Mouse (Mus musculus): ENCODE results near the gene Triap1.
"Not testable (repeated sequence)": the region's sequence is repeated elsewhere in the genome, so short reads cannot be mapped to it uniquely, and the experiment has no call there.

Gene Triap1

DNA sequence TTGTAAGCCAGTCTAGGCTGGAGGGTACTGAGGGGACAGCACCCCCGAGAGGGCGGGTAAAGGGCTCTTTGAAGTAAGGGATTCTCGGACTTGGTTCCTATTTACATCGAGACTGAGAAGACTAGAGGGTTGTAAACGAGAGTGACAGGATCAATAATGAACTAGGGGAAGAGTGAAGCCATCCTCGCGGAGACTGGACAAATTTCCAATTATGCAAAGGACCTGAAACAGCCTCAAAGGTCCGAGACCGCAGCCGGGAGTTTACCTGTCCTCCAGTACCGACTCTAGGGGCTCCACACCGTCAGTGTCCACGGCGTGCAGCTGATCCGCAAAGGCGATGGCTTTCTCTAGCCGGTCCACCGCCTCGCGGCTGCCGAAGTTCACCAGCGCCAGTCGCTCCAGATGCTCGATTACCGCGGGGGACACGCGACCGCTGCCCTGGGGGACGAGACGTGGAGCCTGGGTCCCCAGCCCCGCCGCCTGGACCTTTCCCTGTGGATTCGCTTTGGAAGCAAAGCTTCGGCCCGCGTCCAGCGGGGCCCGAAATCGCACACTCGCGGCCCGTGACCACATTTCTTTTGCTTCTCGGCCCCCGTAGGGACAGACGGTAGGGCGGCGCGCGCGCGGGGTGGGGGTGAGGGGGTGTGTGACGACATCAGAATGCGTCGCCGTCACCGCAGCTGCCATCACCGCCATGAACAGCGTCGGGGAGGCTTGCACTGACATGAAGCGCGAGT lies at the start of gene Triap1, which contains the start of gene Gatc:
Triap1 (plus strand) TSS at position 649 of the 737 bp plus-strand sequence.
Gatc (minus strand) TSS at position 602 of the 737 bp plus-strand sequence.
- peak; percentile 78 to 85 for DNase-seq

DNA sequence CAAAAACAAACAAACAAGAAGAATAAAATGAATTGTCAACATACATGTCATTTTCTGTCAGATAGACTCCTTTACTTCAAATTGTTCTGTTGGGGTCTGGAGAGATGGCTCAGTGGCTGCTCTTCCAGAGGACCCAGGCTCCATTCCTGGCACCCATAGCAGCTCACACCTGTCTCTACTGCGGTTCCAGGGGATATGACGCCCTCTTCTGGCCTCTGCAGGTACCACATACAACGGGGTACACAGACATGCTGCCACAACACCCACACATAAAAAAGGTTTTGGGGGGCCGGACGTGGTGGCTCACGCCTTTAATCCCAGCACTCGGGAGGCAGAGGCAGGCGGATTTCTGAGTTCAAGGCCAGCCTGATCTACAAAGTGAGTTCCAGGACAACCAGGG lies 46.9 kb upstream of the Triap1 start:
- DNase-seq: no peak

DNA sequence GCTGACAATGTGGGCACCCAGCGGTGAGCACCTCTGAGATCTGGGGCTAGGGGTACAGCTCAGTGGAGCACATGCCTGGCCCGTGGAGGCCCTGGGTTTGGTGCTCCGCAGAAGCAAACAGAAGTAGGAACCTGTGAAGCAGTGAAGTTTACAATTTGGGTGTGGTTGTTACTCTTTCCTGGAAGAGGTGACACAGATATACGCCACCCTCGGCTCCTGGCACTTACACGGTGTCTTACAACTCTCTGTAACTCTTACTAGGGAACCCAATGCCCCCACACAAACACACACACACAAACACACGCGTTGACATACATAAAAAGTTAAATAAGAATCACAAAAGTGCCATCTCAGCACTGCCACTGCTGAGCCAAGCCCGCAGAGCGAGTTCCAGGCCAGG lies 44.7 kb upstream of the Triap1 start:
- DNase-seq: no peak

DNA sequence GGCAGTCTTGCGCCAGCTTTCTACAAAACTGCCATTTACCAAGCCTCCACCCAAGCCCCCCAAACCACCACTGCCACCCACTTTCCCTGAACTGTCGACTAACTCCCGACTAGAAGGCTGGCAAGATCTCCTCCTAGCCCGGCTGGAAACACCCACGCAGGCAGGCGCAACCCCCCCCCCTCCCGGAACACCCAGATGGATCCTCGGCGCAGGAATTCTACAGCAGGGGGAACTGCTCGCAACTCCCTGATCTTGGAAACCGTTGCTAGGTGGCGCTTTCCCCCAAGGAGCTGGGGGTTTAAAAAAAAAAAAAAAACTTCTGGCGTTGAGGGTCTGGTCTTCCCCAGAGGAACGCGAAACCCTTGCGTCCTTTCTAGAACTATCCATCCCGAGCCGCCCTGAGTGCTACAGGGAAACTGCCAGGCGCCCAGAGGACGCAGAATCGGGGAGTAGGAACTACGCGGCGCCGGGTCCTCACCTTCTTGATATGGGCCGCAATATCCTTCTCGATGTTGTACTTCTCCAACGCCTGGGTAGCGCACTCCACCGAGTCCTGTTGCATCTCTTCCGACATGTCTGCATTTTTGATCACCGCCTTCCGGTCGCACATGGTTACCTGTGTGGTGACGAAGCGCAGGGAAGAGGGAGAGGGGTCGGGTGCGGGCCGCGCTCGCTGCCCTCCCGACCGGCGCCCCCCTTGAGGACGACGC lies 40.8 kb upstream of the Triap1 start:
- peak; percentile 33 to 55 for DNase-seq

DNA sequence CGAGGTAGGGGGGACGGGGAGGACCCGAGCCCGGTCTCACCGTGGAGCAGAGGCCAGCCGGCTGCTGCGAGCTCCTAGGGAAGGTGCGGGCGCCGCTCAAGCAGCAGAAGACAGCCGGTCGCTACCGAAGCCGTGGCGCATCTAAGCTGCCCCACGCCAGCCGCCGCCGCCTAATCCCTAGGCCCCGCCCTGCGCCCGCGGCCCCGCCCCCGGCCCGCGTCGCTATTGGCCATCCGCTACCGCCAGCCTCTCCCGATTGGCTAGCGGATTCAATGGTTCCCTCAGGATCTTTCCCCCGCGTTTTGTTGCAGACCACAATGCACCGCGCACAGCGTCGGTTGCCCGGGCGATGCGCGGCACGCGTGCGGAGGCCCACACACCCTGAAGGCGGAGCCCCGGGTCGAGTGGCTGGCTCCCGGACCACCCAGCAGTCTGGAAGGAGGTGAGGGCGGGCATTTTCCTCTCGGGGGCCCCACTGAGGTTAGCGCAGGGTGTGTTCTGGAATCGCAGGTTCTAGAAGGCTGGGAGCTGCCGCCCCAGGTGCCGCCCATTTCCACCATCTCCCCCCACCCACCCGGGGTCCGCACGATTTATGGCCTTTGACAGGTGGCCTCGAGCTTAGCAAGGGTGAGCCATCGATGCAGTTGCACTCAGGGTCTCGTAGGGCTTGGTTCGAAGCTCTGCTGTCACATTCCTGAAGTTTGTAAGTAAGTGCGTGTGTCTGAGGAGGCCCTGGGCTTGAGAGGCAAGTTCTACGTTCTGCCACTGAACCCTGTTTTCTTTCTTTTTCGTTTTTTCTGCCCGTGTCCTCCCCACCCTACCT lies 40.0 kb upstream of the Triap1 start, which contains the start of gene Dynll1:
Dynll1 (minus strand) TSS at position 208 of the 823 bp plus-strand sequence.
- peak; percentile 98 to 99 for DNase-seq

DNA sequence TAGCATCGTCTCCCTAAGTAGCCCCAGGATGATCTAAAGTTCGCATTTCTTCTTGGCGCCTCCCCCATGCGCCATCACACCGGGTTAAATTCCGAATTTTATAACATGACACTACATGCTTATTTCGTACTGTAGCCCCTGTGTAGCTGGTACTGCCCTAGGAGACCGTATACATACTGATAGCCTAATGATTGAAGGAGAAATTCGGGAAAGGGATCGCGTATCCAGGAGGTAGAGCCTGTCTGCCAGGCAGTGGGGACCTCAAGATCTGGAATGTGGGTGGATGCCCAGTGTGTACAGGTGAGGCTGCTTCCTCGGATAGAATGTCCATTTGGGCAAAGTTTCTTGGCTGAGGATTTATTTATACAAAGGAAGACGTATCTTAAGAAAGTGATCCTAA lies 39.4 kb upstream of the Triap1 start:
- DNase-seq: peak in 1 of 2 experiments; percentile 19

DNA sequence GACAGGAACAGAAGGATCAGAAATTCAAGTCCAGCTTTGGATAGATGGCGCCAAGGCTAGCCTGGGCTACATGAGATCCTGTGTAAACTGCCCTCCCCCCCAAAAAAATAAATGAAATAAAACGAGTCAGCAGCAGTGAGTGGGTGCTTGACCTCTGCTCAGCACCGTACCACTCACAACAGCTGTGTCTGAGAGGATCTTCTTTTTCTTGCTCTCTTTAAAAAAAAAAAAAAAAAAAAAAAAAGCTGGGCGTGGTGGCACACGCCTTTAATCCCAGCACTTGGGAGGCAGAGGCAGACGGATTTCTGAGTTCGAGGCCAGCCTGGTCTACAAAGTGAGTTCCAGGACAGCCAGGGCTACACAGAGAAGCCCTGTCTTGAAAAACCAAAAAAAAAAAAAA lies 38.8 kb upstream of the Triap1 start:
- not testable (repeated sequence) for DNase-seq

DNA sequence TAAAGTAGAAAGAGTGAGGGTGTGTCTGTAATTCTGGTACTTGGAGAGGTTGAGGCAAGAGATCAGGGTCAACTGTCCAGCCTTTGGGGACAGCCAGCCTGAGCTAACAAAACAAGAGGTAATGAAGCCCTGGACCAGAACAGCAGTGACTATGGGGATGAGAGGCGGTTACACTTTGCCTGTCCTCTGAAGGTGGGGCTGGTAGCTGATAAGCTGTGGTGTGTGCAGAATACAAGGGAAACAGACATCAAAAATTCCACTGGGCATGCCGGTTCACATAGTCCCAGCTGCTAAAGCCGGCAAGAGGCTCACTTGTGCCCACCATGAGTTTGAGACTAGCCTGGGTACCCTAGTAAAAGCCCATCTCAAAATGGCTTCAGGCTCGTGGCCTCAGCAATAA lies 28.7 kb upstream of the Triap1 start:
- DNase-seq: no peak

DNA sequence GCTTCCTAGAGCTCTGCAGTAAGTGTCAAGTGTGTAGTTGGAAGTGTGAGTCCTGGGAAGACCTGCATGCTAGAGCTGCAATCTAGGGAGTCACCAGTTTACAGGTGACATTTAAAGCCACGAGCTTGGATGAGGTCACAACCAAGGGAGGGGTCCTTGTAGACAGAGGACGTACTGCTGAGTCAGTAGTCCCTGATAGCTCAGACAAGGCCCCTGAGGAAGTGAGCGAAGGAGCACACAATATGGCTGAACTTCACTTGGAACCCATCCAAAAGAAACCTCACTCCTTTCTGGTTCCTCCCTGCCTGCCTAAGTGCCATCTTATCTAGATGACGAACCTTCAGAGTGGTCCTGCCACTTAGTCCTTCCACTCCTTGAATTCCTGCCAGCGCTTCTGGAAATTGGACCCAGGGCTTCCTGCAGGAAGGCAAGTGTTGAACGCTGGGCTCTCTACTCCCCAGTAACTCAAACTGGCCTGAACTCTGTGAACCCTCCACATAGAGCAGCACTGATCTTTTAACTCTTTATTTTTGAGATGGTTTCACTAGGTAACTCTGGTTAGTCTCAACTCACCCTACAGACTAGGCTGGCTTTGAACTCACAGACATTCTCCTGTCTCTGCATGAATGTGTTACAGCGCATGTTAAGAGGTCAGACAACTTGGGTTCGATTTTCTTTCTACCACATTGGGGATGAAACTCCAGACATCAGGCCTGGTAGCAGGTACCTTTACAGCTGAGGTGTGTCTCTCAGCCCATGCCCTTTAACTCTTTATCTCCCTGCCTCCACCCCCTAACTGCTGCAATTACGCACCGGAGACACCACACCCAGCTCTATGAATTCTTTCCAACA lies 28.0 kb upstream of the Triap1 start:
- no peak for DNase-seq

DNA sequence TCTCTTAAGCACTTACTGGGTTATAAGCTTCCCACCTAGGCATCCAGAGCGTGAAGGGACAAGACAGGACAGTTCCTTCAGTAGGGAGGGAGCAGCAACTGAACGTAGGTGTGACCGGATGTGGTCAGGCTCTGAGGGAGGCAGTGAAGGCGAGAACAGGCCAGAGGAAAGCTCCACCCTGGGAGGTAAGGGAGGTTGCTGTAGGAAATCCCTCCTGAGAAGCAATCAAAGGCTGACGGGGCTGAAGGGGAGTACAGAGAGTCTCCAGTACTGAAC lies 27.4 kb upstream of the Triap1 start:
- DNase-seq: no peak

DNA sequence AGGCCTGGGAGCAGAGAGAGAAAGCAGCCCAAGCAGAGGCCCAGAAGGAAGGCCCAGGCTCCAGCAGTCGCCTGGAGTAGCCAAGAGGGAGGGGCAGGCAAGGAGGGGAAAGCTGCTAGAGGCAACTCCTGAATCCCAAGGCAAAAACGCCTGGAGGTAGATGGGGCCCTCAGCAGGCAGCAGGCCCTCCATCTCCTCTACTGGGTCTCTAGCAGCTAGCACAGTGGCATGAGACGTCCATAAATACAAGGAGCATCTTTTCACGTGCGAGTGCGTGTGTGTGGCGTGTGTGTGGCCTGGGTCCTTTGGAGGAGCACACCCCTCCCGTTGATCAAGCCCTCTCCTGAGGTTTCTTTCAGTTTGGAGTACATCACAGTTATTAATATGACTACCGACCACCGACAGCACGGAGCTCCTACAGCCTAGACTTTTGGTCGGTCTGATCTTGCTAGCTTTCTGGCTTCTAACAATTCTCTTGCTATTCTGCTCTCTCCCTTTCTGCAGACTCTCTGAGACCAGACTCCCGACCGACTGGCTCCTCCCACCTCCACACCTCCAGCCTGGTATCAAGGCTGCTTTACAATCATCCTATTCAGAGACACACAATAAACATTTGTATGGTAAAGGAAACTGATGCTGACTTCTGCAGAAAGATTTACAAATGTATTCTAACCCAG lies 23.9 kb upstream of the Triap1 start:
- no peak for DNase-seq

DNA sequence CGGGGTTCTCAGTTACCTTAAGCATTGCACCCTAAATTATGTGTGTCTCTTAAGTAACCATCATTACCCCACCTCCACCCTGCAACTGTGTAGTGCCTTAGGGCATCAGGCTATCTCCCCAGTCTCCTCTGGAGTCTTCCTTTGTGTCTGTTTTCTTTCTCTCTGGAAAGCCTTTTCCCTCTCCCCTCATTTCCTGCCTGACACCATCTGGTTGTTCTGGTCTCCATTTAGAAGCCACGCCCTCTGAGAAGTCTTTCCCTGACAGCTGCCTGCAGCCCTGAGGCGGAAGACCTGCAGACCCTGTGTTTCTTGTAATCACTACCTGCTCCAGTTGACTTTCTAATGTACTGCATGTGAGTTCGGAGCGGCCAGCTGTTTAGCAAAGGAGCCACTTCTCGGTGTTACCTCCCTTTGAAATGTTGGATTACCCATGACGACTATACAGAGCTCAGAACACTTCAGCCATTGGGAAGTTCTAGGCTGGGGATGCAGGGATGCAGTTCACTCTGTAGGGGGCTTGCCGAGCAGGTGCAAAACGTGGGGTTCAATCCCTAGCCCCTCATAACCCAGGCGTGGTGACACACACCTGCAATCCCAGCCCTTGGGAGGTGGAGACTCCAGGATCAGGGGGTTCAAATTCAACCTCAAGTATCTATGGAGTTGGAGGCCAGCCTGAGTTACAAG lies 23.2 kb upstream of the Triap1 start:
- DNase-seq: no peak

DNA sequence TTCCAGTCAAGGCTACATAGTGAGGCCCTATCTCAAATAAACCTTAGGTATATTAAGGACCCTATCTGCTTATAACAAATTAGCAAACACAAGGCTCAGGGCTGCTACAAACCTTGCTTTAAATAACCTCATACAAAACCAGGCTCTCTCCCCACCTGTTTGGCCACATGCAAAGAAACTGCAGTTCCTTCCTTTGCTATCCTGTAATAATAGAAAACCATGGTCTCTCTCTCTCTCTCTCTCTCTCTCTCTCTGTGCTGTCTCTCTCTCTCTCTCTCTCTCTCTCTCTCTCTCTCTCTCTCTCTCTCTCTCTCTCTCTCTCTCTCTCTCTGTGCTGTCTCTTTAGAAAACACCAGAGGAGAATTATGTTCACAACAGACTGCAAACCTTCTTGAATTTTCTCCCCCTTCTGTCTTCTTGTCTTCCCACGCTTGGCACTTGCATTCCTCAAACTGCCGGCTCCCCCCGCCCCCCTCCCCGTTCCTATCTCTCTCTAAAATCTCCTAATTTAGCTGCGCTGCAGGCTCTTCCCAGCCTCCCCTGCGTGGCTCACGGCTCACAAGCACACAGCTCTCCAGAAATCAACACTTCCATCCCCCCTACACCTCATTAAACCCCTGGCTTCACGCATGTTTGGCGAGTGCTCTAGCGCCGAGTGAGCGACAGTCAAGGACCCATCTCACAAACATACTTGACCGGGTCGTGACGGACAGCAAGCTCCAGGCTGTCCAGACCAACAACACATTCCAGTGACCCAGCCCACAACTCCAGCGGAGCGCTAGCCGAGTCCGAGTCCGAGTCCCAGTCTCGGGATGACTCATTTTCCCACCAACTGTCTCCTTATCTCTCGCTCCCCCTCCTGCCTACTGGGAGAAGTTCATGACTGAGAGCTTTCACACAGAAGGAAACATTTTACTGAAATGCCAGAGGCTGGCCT lies 21.8 kb upstream of the Triap1 start:
- peak; percentile 51 to 53 for DNase-seq

DNA sequence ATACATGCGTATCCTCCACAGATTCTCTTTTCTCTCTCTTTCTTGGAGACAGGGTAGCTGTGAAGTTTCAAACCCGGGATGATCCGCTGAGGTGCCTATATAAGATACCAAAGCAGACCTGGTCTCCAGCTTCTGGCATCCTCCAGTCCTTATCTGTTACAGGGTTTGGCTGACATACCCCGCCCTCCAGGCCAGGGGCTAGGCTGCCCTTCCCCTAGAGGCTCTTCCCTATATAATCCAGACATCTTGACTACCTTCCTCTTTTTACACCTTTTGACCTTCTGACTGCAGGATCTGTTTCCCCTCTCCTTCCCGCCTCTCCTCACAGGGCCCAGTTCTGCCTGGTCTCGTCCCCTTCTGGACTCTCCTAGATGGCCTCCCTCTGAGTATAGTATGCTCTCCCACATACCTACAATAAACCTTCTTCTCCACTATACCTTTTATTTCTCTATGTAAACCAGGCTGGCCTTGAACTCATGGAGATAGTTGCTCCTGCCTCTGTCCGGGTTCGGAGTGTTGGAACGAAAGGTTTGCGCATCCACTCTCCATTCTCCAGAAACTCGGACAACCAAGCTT lies 14.7 kb upstream of the Triap1 start:
- DNase-seq: no peak

DNA sequence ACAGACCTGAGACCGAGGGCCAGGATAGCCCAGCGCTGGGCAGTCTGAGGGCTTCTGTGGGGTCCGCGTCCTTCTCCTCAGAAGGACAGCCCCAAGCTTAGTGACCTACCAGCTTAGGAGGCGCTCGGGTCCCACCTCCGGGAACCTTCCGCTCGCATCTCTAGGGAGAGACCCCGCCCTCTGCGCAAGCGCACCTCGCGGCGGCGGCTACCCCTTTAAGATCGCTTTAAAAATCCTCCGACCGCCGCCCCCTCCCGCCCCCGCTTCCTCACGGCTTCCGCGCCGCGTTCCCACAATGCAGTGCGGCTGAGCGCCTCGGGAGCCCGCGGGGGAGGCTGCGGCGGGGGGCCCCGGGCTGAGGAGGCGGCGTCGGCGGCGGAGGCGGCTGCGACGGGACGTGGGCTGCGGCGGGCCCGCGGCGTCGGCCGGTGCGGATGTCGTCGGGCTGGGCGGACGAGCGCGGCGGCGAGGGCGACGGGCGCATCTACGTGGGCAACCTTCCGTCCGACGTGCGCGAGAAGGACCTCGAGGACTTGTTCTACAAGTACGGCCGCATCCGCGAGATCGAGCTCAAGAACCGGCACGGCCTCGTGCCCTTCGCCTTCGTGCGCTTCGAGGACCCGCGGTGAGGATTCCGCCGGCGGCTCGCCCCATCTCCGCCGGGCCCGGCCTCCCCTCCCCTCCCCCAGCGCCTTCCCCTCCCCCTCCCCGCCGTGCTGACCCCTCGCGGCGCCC lies 14.0 kb upstream of the Triap1 start, which contains the start of gene Srsf9:
Srsf9 (plus strand) TSS at position 303 of the 735 bp plus-strand sequence.
- DNase-seq: peak; percentile 95 to 96

DNA sequence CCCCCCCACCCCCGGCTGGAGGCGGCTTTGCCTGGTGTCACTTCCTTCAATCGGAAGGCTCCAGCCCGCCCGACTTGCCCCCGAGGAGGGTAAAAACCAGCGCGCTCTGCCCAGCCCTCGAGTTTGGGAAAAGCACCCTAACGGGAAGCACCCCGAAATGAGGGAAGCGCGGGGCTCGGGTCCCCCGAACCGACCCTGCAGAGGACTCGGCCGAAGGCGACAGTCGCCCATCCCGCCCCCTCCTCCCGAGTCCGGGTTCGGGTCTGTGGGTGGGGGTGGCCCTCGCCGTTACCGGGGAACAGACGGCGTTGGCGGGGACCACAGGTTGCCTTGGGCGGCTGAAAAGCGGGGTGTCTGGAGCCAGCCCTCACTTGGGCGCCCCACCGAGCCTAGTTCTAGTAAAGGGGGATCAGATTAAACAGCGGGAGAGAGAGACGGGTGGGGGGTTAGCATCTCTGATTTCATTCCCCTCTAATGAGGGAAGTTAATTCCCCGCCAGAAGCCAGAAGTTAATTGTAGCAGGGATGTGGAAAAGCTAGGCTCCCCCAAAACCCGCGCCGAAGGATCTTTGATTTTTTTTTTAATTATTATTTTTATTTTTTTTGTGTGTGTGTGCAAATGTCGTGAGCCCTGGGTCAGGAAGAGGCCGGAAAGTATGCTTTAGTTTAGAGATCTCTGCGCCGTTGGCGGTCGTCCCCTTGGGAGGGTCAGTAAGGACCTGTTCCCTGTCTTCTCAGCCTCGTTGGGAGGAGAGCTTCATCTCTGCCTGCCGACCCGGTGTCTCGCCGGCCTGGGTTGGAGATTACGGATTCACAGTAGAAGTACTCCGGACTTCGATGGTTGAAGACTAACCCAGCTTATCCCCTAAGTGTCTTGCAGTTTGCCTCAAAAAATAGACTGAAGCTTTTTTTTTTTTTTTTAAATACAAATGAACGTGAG lies 13.1 kb upstream of the Triap1 start:
- DNase-seq: no peak

DNA sequence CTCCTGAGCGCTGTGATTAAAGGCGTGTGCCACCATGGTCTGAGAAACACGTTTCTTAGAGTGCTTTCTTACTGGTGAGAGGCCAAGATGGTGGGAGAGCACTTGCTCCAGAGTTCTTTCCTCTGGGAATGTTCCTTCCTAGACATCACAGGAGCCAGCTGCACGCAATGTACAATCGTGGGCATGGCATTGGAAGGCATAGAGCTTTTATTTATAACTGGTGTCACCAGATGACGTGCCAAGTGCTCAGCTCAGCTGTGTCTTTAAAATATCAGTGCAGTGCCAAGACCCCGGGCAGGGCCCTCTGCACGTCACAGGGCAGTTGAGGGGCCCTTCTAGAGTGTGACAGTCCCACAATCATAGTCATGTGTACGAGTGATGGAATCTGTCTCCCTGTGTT lies 10.1 kb upstream of the Triap1 start:
- no peak for DNase-seq

DNA sequence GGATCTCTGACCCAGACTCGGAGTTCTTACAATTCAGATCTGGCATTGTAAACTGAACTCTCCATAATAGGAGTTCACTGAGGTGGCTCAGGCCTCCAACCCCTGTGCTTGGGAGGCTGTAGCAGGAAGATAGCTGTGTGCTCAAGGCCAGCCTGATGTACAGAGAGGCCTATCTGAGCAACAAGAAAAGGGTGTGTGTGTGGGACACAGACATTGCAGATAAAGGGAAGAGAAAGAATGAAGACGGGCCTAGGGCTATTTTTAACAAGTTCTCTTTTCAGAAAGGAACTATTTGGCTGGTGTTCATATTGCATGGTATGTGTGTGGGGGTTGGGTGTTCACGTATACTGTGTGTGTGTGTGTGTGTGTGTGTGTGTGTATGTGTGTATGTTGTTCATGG lies 7.4 kb upstream of the Triap1 start:
- no peak for DNase-seq
